Mouse (Mus musculus): Measurements from ENCODE around the gene Hist2h2be. TPM values are rescaled to one million over a fixed set of nuclear protein-coding genes. Genes with fewer than 3 reads are reported as not detected.

The Hist2h2be gene
- polyA plus RNA-seq, 1 experiment, result 0.21 TPM

- no peak for TF ChIP-seq GATA1 (IDR thresholded peaks at IDR 0.05; ENCODE audit: low read length)
Observed at GRCm38 (mm10) chr3:96247356-96248140, 26.6 kb downstream of the Hist2h2be start.

GRCm38 (mm10) chr3:96248141-96249033 is 27.5 kb downstream of the Hist2h2be start:
- TF ChIP-seq GATA1 (IDR thresholded peaks at IDR 0.05; ENCODE audit: low read length), result no peak

- no peak for TF ChIP-seq GATA1 (IDR thresholded peaks at IDR 0.05; ENCODE audit: low read length)
Observed at GRCm38 (mm10) chr3:96249034-96249345, 28.1 kb downstream of the Hist2h2be start.

GRCm38 (mm10) chr3:96250890-96251289 is 30.0 kb downstream of the Hist2h2be start:
- no peak for TF ChIP-seq GATA1 (IDR thresholded peaks at IDR 0.05; ENCODE audit: low read length)

GRCm38 (mm10) chr3:96251787-96252186 is 30.9 kb downstream of the Hist2h2be start:
- no peak for TF ChIP-seq GATA1 (IDR thresholded peaks at IDR 0.05; ENCODE audit: low read length)

GRCm38 (mm10) chr3:96254683-96255355 is 33.9 kb downstream of the Hist2h2be start:
- TF ChIP-seq GATA1 (IDR thresholded peaks at IDR 0.05; ENCODE audit: low read length), result peak; percentile 98

GRCm38 (mm10) chr3:96255926-96256593 is 35.1 kb downstream of the Hist2h2be start:
- peak; percentile 18 for TF ChIP-seq GATA1 (IDR thresholded peaks at IDR 0.05; ENCODE audit: low read length)

GRCm38 (mm10) chr3:96257190-96257589 is 36.3 kb downstream of the Hist2h2be start:
- TF ChIP-seq GATA1 (IDR thresholded peaks at IDR 0.05; ENCODE audit: low read length), result no peak

GRCm38 (mm10) chr3:96260220-96260619 is 39.3 kb downstream of the Hist2h2be start:
- no peak for TF ChIP-seq GATA1 (IDR thresholded peaks at IDR 0.05; ENCODE audit: low read length)

- no peak for TF ChIP-seq GATA1 (IDR thresholded peaks at IDR 0.05; ENCODE audit: low read length)
Observed at GRCm38 (mm10) chr3:96261623-96262022, 40.7 kb downstream of the Hist2h2be start.

- no peak for TF ChIP-seq GATA1 (IDR thresholded peaks at IDR 0.05; ENCODE audit: low read length)
Observed at GRCm38 (mm10) chr3:96262216-96262875, 41.4 kb downstream of the Hist2h2be start.

GRCm38 (mm10) chr3:96262979-96263550 is 42.1 kb downstream of the Hist2h2be start, which contains the start of gene Hist2h4:
Gene Hist2h4, minus strand, starts transcription at chr3:96263311.
- no peak for TF ChIP-seq GATA1 (IDR thresholded peaks at IDR 0.05; ENCODE audit: low read length)

GRCm38 (mm10) chr3:96263558-96264403 is 42.9 kb downstream of the Hist2h2be start:
- no peak for TF ChIP-seq GATA1 (IDR thresholded peaks at IDR 0.05; ENCODE audit: low read length)

Measured in G1E-ER4 (cell line).